ENCODE assay signal across 17 mouse cellular contexts in genomic region chr13:24159972-24160371, GRCm38 (mm10).
A peak's percentile ranks its signal among the peaks of the same experiment; 100 is the strongest.
DNase-seq lines count a peak whose midpoint lies in the region; ATAC-seq and TF ChIP-seq lines count a peak whose summit lies in the region.
"Had no signal": no experiment of that assay in that cellular context is flagged by ENCODE, and none has a peak within 500 bp of the region (broad histone marks: within the 10 kb centered on the region; RNA-seq: fewer than 3 reads in every experiment).

No protein-coding gene starts in this region.

- H3K4me2 ChIP-seq in heart, embryonic 14.5 days (ENCODE audit: low read length): peak overlapping the region; percentile 26; the same call in 1 of the 2 replicates
- no peak overlapping the region for H3K4me2 ChIP-seq in stomach, embryonic 15.5 days
- no peak overlapping the region for H3K4me2 ChIP-seq in stomach, postnatal 0 days (replicated peaks; ENCODE audit: low read depth)
- H3K4me2 ChIP-seq in liver, embryonic 13.5 days: peak overlapping the region; percentile 64
- H3K4me2 ChIP-seq: embryonic facial prominence, embryonic 15.5 days; kidney, embryonic 15.5 days had no signal

- DNase-seq in heart, postnatal 14 days: no peak
- no peak for DNase-seq in stomach, postnatal 0 days (ENCODE audit: low spot score)
- no peak for DNase-seq in liver, embryonic 13.5 days
- no peak for DNase-seq in ovary, adult 18-20 months (ENCODE audit: low spot score)
- no peak for DNase-seq in layer of hippocampus, postnatal 10 days (ENCODE audit: low spot score in 2 of 2)
- DNase-seq: cerebellum, postnatal 10 days; forebrain, postnatal 0 days; gastrocnemius, adult 2 months; heart, adult 18-20 months; layer of hippocampus, postnatal 36 days; lung, adult 2 months; spleen, adult 18-20 months; thymus, postnatal 14 days had no signal

- H3K27ac ChIP-seq in heart, embryonic 14.5 days (replicated peaks in 1 of 2; ENCODE audit: control insufficient read depth in 1 of 2, insufficient read depth in 1 of 2, low read depth in 2 of 2, low read length in 2 of 2): peak overlapping the region; percentile 19 to 27; a peak in 2 of 4 replicates
- H3K27ac ChIP-seq in stomach, embryonic 15.5 days: no peak overlapping the region
- H3K27ac ChIP-seq in stomach, postnatal 0 days (replicated peaks): no peak overlapping the region
- peak overlapping the region; percentile 98 for H3K27ac ChIP-seq in liver, embryonic 13.5 days
- H3K27ac ChIP-seq: embryonic facial prominence, embryonic 15.5 days; gastrocnemius, adult 2 months; kidney, embryonic 15.5 days had no signal

- intact Hi-C loops in heart, postnatal 14 days (cut with DNase I): no loop called here

- peaks cover 4% of the 10 kb centered on the region; the same call in 1 of the 2 replicates for H3K27me3 ChIP-seq in heart, embryonic 14.5 days (ENCODE audit: control insufficient read depth, insufficient read depth, low read length)
- no peaks in the 10 kb centered on the region for H3K27me3 ChIP-seq in stomach, embryonic 15.5 days (replicated peaks)
- H3K27me3 ChIP-seq in stomach, postnatal 0 days (ENCODE audit: control insufficient read depth, insufficient read depth, low read length): no peaks in the 10 kb centered on the region
- no peaks in the 10 kb centered on the region for H3K27me3 ChIP-seq in liver, embryonic 13.5 days
- H3K27me3 ChIP-seq: embryonic facial prominence, embryonic 15.5 days; kidney, embryonic 15.5 days had no signal

- H3K9me3 ChIP-seq in heart, embryonic 14.5 days (ENCODE audit: control insufficient read depth, low read length): no peaks in the 10 kb centered on the region
- no peaks in the 10 kb centered on the region for H3K9me3 ChIP-seq in stomach, embryonic 15.5 days
- H3K9me3 ChIP-seq in stomach, postnatal 0 days (ENCODE audit: control insufficient read depth, low read length): no peaks in the 10 kb centered on the region
- H3K9me3 ChIP-seq in liver, embryonic 13.5 days (replicated peaks): no peaks in the 10 kb centered on the region
- H3K9me3 ChIP-seq: embryonic facial prominence, embryonic 15.5 days; kidney, embryonic 15.5 days had no signal

- no peak overlapping the region for H3K4me3 ChIP-seq in heart, embryonic 14.5 days (ENCODE audit: control insufficient read depth in 1 of 2, insufficient read depth in 1 of 2, low read depth in 1 of 2, low read length in 2 of 2)
- no peak overlapping the region for H3K4me3 ChIP-seq in stomach, embryonic 15.5 days (replicated peaks)
- no peak overlapping the region for H3K4me3 ChIP-seq in stomach, postnatal 0 days (ENCODE audit: low read depth, low read length)
- H3K4me3 ChIP-seq in liver, embryonic 13.5 days (replicated peaks): peak overlapping the region; percentile 21
- H3K4me3 ChIP-seq: embryonic facial prominence, embryonic 15.5 days; gastrocnemius, adult 2 months; kidney, embryonic 15.5 days had no signal

- no peak for ATAC-seq in heart, embryonic 14.5 days (ENCODE audit: insufficient number of reproducible peaks, insufficient read depth, low FRiP score, low read depth)
- ATAC-seq in stomach, embryonic 15.5 days (ENCODE audit: insufficient read depth, low FRiP score, low read depth): peak; percentile 48; the same call in 1 of the 2 replicates
- no peak for ATAC-seq in stomach, postnatal 0 days (ENCODE audit: low FRiP score, low TSS enrichment)
- peak; percentile 67 for ATAC-seq in liver, embryonic 13.5 days (ENCODE audit: low read depth)
- ATAC-seq: forebrain, postnatal 0 days had no signal

- H3K4me1 ChIP-seq in heart, embryonic 14.5 days (ENCODE audit: control insufficient read depth in 2 of 2, insufficient read depth in 2 of 2, low read length in 2 of 2): peaks cover 2 to 10% of the 10 kb centered on the region in 2 experiments; a peak in 3 of 4 replicates
- no peaks in the 10 kb centered on the region for H3K4me1 ChIP-seq in stomach, embryonic 15.5 days
- no peaks in the 10 kb centered on the region for H3K4me1 ChIP-seq in stomach, postnatal 0 days (replicated peaks; ENCODE audit: control insufficient read depth, insufficient read depth)
- peaks cover 72% of the 10 kb centered on the region for H3K4me1 ChIP-seq in liver, embryonic 13.5 days (replicated peaks)

- H3K9ac ChIP-seq in heart, embryonic 14.5 days (ENCODE audit: low read length): no peak overlapping the region
- H3K9ac ChIP-seq in stomach, embryonic 15.5 days: no peak overlapping the region
- H3K9ac ChIP-seq in stomach, postnatal 0 days (ENCODE audit: low read length): no peak overlapping the region
- H3K9ac ChIP-seq in liver, embryonic 13.5 days: peak overlapping the region; percentile 75
- H3K9ac ChIP-seq: embryonic facial prominence, embryonic 15.5 days; forebrain, postnatal 0 days; kidney, embryonic 15.5 days had no signal

- 30% methylated on average over 4 of the region's 4 CpGs for WGBS in heart, embryonic 14.5 days
- WGBS in stomach, embryonic 15.5 days: 58% methylated on average over 4 of the region's 4 CpGs
- WGBS in stomach, postnatal 0 days: 61% methylated on average over 4 of the region's 4 CpGs
- 11% methylated on average over 4 of the region's 4 CpGs for WGBS in liver, embryonic 13.5 days (ENCODE audit: insufficient replicate concordance)

- TF ChIP-seq EP300 in stomach, postnatal 0 days (optimal IDR thresholded peaks at IDR 0.05): no peak

- no peaks in the 10 kb centered on the region for H3K36me3 ChIP-seq in heart, embryonic 14.5 days (ENCODE audit: control insufficient read depth, insufficient read depth, low read length)
- no peaks in the 10 kb centered on the region for H3K36me3 ChIP-seq in stomach, embryonic 15.5 days
- H3K36me3 ChIP-seq in stomach, postnatal 0 days (ENCODE audit: control insufficient read depth, insufficient read depth, low read length): no peaks in the 10 kb centered on the region
- no peaks in the 10 kb centered on the region for H3K36me3 ChIP-seq in liver, embryonic 13.5 days
- H3K36me3 ChIP-seq: embryonic facial prominence, embryonic 15.5 days had no signal

- no peak for TF ChIP-seq CTCF in stomach, postnatal 0 days (IDR thresholded peaks at IDR 0.05; ENCODE audit: low read depth)

Comparison
In these comparisons a context has a peak if more than half of its experiments do, and no peak if none do; other contexts are left out.
1. ATAC-seq: peak in stomach, embryonic 15.5 days (single experiment) and liver, embryonic 13.5 days (single experiment); none in heart, embryonic 14.5 days (single experiment) and stomach, postnatal 0 days (single experiment).
2. H3K27ac ChIP-seq: peak in heart, embryonic 14.5 days (2 of 2) and liver, embryonic 13.5 days (single experiment); none in stomach, embryonic 15.5 days (single experiment) and stomach, postnatal 0 days (single experiment).
3. H3K4me2 ChIP-seq: peak in heart, embryonic 14.5 days (single experiment) and liver, embryonic 13.5 days (single experiment); none in stomach, embryonic 15.5 days (single experiment) and stomach, postnatal 0 days (single experiment).